Mouse (Mus musculus) heart, postnatal 0 days (tissue): Measurements from ENCODE around the gene Bcl2l1.

Experiments
- CTCF ChIP-seq: IDR thresholded peaks from 2 replicates; pipeline ENCODE4 v1.5.1; 2016; ENCODE audit warnings: antibody characterized with exemption, control low read depth, low read depth
- EP300 ChIP-seq: IDR thresholded peaks from 2 replicates; pipeline ENCODE4 v1.6.1; 2016; ENCODE audit warnings: antibody characterized with exemption, low read depth

- TF ChIP-seq CTCF (no peak), EP300 (no peak)
Observed at GRCm38 (mm10) chr2:152777081-152777480, 54.4 kb downstream of the Bcl2l1 start.
